Mouse (Mus musculus) embryonic facial prominence, embryonic 15.5 days (tissue): ENCODE data around the gene Ranbp3l. TPM values are rescaled to one million over a fixed set of nuclear protein-coding genes. Genes with fewer than 3 reads are reported as not detected.

Experiments
- ATAC-seq: fragments of 200-750 bp; cut with Nextera tagmentation; 2 replicates; pipeline ENCODE4 v1.8.0; 2017; ENCODE audit warnings: low read depth, moderate TSS enrichment; ENCODE audit not compliant: insufficient number of reproducible peaks, low FRiP score, low TSS enrichment
- H3K27ac ChIP-seq: fragments of 300-500 bp; sonication (generic); replicated peaks from 2 replicates; pipeline ENCODE4 v1.5.1; 2015; ENCODE audit warnings: mild to moderate bottlenecking, inconsistent platforms
- H3K27me3 ChIP-seq: fragments of 300-500 bp; sonication (generic); 2 replicates; pipeline ENCODE4 v1.6.1; 2015; ENCODE audit warnings: inconsistent platforms
- H3K36me3 ChIP-seq: fragments of 300-500 bp; sonication (generic); 2 replicates; pipeline ENCODE4 v1.6.1; 2015; ENCODE audit warnings: mild to moderate bottlenecking, inconsistent platforms
- H3K4me1 ChIP-seq: fragments of 300-500 bp; sonication (generic); 2 replicates; pipeline ENCODE4 v1.6.1; 2015; ENCODE audit warnings: inconsistent platforms
- H3K4me2 ChIP-seq: fragments of 300-500 bp; sonication (generic); replicated peaks from 2 replicates; pipeline ENCODE4 v1.6.1; 2015; ENCODE audit warnings: mild to moderate bottlenecking, inconsistent platforms
- H3K4me3 ChIP-seq: fragments of 300-500 bp; sonication (generic); replicated peaks from 2 replicates; pipeline ENCODE4 v1.5.1; 2015; ENCODE audit warnings: mild to moderate bottlenecking, inconsistent platforms
- H3K9ac ChIP-seq: fragments of 300-500 bp; sonication (generic); 2 replicates; pipeline ENCODE4 v1.6.1; 2015; ENCODE audit warnings: inconsistent platforms
- H3K9me3 ChIP-seq: fragments of 300-500 bp; sonication (generic); replicated peaks from 2 replicates; pipeline ENCODE4 v1.6.1; 2016; ENCODE audit warnings: inconsistent platforms
- WGBS: fragments of 180-500 bp; shearing (Covaris S2); methylation state at CpG from one replicate; pipeline ENCODE4 v1.1.7; 2015; 5-methylcytosine and 5-hydroxymethylcytosine counted together
- polyA plus RNA-seq: library from polyadenylated mRNA; unstranded; fragments of >200 nt; fragmentation: Nextera tagmentation; extraction: Ambion mirVana; gene quantifications from 2 replicates; pipeline ENCODE4 v1.2.1, GENCODE M21; 2015

Gene Ranbp3l
- polyA plus RNA-seq, 1 experiment from 2014 or later = 3.0 TPM

GRCm38 (mm10) chr15:9071556-9072544, 104.1 kb downstream of the Ranbp3l start:
- Histone ChIP-seq H3K4me3 (peak overlapping the region; percentile 93), H3K9ac (peak overlapping the region; percentile 81), H3K36me3 (no peaks in the 10 kb centered on the region), H3K4me1 (peaks cover 40% of the 10 kb centered on the region), H3K27me3 (0 out of 2 replicates have a peak, but pooled peaks cover 3% of the 10 kb centered on the region), H3K27ac (peak overlapping the region; percentile 93), H3K4me2 (peak overlapping the region; percentile 67), H3K9me3 (no peaks in the 10 kb centered on the region)
- under 1% methylated on average over 60 of the region's 66 CpGs for WGBS
- ATAC-seq = peak; percentile 53

GRCm38 (mm10) chr15:9072630-9073029, 104.9 kb downstream of the Ranbp3l start:
- ATAC-seq = no peak
- no peaks in the 10 kb centered on the region for H3K9me3 ChIP-seq
- no peak overlapping the region for H3K9ac ChIP-seq
- 0 out of 2 replicates have a peak, but pooled peaks cover 3% of the 10 kb centered on the region for H3K27me3 ChIP-seq
- peak overlapping the region; percentile 67 for H3K4me2 ChIP-seq
- peaks cover 40% of the 10 kb centered on the region for H3K4me1 ChIP-seq
- no peaks in the 10 kb centered on the region for H3K36me3 ChIP-seq
- WGBS = 13% methylated on average over 5 of the region's 5 CpGs
- H3K4me3 ChIP-seq = peak overlapping the region; percentile 93
- H3K27ac ChIP-seq = peak overlapping the region; percentile 93

GRCm38 (mm10) chr15:9073067-9073608, 105.4 kb downstream of the Ranbp3l start:
- ATAC-seq = no peak
- H3K4me3 ChIP-seq = peak overlapping the region; percentile 93
- H3K4me1 ChIP-seq = peaks cover 40% of the 10 kb centered on the region
- H3K9ac ChIP-seq = no peak overlapping the region
- H3K4me2 ChIP-seq = peak overlapping the region; percentile 67
- H3K27ac ChIP-seq = peak overlapping the region; percentile 93
- 43% methylated on average over 12 of the region's 12 CpGs for WGBS
- H3K9me3 ChIP-seq = no peaks in the 10 kb centered on the region
- no peaks in the 10 kb centered on the region for H3K36me3 ChIP-seq
- 0 out of 2 replicates have a peak, but pooled peaks cover 3% of the 10 kb centered on the region for H3K27me3 ChIP-seq

- peak overlapping the region; percentile 93 for H3K4me3 ChIP-seq
- no peak for ATAC-seq
- no peak overlapping the region for H3K4me2 ChIP-seq
- H3K9me3 ChIP-seq = no peaks in the 10 kb centered on the region
- H3K36me3 ChIP-seq = no peaks in the 10 kb centered on the region
- 81% methylated on average over 5 of the region's 5 CpGs for WGBS
- no peak overlapping the region for H3K9ac ChIP-seq
- H3K27me3 ChIP-seq = 0 out of 2 replicates have a peak, but pooled peaks cover 3% of the 10 kb centered on the region
- H3K4me1 ChIP-seq = peaks cover 40% of the 10 kb centered on the region
- no peak overlapping the region for H3K27ac ChIP-seq
These were observed 105.9 kb downstream of the Ranbp3l start for GRCm38 (mm10) chr15:9073684-9074083.

- no peaks in the 10 kb centered on the region for H3K9me3 ChIP-seq
- H3K4me3 ChIP-seq = no peak overlapping the region
- peaks cover 43% of the 10 kb centered on the region for H3K4me1 ChIP-seq
- ATAC-seq = no peak
- H3K4me2 ChIP-seq = no peak overlapping the region
- no peaks in the 10 kb centered on the region for H3K27me3 ChIP-seq
- WGBS = 20% methylated on average over 2 of the region's 2 CpGs
- H3K27ac ChIP-seq = no peak overlapping the region
- no peaks in the 10 kb centered on the region for H3K36me3 ChIP-seq
- H3K9ac ChIP-seq = no peak overlapping the region
These were observed 106.4 kb downstream of the Ranbp3l start for GRCm38 (mm10) chr15:9074139-9074538.

- Histone ChIP-seq H3K9ac (no peak overlapping the region), H3K27ac (no peak overlapping the region), H3K4me1 (peaks cover 45% of the 10 kb centered on the region), H3K36me3 (no peaks in the 10 kb centered on the region), H3K4me3 (no peak overlapping the region), H3K4me2 (no peak overlapping the region), H3K9me3 (no peaks in the 10 kb centered on the region), H3K27me3 (no peaks in the 10 kb centered on the region)
- WGBS = 17% methylated on average over 4 of the region's 4 CpGs
- no peak for ATAC-seq
These were observed 106.9 kb downstream of the Ranbp3l start for GRCm38 (mm10) chr15:9074671-9075070.

GRCm38 (mm10) chr15:9075608-9076200, 108.0 kb downstream of the Ranbp3l start:
- no peak for ATAC-seq
- Histone ChIP-seq H3K9ac (no peak overlapping the region), H3K4me3 (no peak overlapping the region), H3K27ac (no peak overlapping the region), H3K9me3 (no peaks in the 10 kb centered on the region), H3K4me1 (peaks cover 40% of the 10 kb centered on the region), H3K27me3 (no peaks in the 10 kb centered on the region), H3K36me3 (no peaks in the 10 kb centered on the region), H3K4me2 (no peak overlapping the region)
- WGBS = 50% methylated on average over 14 of the region's 14 CpGs

- 72% methylated on average over 12 of the region's 12 CpGs for WGBS
These were observed 110.9 kb downstream of the Ranbp3l start for GRCm38 (mm10) chr15:9078481-9079300.

GRCm38 (mm10) chr15:9079626-9080025, 111.9 kb downstream of the Ranbp3l start:
- Histone ChIP-seq H3K4me1 (peaks cover 23% of the 10 kb centered on the region), H3K27ac (no peak overlapping the region), H3K27me3 (no peaks in the 10 kb centered on the region), H3K36me3 (no peaks in the 10 kb centered on the region; the same call in 1 of the 2 replicates), H3K9ac (no peak overlapping the region), H3K4me2 (no peak overlapping the region), H3K4me3 (no peak overlapping the region), H3K9me3 (no peaks in the 10 kb centered on the region)
- no peak for ATAC-seq
- 46% methylated on average over 5 of the region's 5 CpGs for WGBS

More at GRCm38 (mm10) chr15:9078481-9079300, 110.9 kb downstream of the Ranbp3l start:
- no peaks in the 10 kb centered on the region for H3K27me3 ChIP-seq
- no peak overlapping the region for H3K4me2 ChIP-seq
- no peaks in the 10 kb centered on the region for H3K36me3 ChIP-seq
- ATAC-seq = no peak
- H3K4me3 ChIP-seq = no peak overlapping the region
- no peaks in the 10 kb centered on the region for H3K9me3 ChIP-seq
- H3K27ac ChIP-seq = no peak overlapping the region; the same call in 1 of the 2 replicates
- no peak overlapping the region for H3K9ac ChIP-seq
- peaks cover 26% of the 10 kb centered on the region for H3K4me1 ChIP-seq

- 63% methylated on average over 4 of the region's 4 CpGs for WGBS
- Histone ChIP-seq H3K27ac (no peak overlapping the region), H3K27me3 (no peaks in the 10 kb centered on the region), H3K36me3 (no peaks in the 10 kb centered on the region; the same call in 1 of the 2 replicates), H3K4me2 (no peak overlapping the region), H3K9me3 (no peaks in the 10 kb centered on the region), H3K4me1 (peaks cover 17% of the 10 kb centered on the region), H3K4me3 (no peak overlapping the region), H3K9ac (no peak overlapping the region)
- ATAC-seq = no peak
These were observed 112.5 kb downstream of the Ranbp3l start for GRCm38 (mm10) chr15:9080206-9080605.
